Mouse (Mus musculus): ENCODE measurements around the gene S100pbp. TPM values are rescaled to one million over a fixed set of nuclear protein-coding genes. Genes with fewer than 3 reads are reported as not detected.

S100pbp gene
- polyA plus RNA-seq, 3 experiments from 2014 or later: 18.2 to 30.2 (median 23.3) TPM

DNA sequence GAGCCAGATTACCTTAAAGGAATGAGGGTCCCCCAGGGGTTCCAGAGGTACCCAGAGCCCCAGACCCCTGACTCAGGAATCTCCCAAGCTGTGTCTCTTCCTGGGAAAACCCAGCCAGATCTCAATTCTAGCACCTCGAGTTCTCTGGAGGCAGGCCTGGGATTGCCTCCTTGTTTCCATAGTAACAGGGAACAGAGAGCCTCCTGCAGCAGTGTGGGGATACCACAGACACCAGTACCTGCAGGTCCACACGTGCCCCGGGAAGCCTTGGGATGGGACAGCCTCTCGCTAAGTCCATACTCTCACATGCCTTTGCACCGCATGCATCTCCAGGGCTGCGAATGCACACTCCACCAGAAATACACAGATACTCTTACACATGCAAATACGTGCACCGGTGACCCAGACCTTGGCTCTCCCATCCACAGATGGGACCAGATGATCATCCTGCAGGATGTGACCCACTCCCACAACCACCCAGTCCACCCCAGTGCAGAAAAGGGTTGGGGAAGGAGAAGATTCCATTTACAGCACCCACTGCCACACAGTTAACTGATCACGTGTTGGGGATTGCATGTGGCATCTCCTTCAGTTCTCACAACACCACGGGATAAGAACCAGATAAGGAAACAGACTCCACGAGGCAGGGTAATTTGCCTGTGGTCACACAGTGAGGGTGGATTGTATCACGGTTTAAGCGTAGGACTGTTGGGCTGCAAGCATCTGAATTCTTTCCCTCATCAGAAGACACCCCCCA lies 60.8 kb downstream of the S100pbp start:
- no peak for ATAC-seq

DNA sequence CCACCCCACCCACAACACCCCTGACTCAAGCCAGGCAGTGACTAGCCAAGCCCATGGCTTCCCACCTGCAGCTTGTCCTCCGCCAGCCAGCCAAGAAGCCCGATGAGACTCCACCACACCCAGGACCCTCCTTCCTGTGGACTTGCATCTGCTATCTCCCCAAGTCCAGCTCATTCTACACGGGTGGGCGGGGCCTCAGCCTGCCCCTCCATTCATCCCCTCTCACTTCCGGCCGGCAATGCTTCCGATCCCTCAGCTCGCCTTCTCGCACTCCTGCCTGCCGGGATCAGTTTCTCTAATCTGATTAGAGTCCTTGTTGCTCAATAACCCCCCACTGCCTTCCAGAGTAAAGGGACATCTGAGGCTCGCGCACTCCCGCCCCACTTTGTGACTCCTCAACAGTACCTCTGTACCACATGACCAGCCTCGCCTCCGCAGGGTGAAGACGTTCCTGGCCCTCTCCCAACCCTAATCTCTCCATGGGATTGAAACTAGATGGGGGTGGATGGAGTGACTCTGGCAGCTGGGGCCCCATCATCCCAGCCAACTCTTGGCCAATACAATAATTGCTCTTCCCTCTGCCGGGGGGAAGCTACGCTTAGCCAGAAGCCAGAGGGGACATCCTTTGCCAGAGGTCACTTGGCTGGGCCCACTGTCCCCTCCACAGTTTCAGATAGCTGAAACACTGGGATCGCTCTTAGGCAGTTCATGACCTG lies 63.6 kb downstream of the S100pbp start:
- ATAC-seq: no peak

GRCm38 (mm10) chr4:129124652-129125146 lies 64.8 kb downstream of the S100pbp start:
- no peak for ATAC-seq

DNA sequence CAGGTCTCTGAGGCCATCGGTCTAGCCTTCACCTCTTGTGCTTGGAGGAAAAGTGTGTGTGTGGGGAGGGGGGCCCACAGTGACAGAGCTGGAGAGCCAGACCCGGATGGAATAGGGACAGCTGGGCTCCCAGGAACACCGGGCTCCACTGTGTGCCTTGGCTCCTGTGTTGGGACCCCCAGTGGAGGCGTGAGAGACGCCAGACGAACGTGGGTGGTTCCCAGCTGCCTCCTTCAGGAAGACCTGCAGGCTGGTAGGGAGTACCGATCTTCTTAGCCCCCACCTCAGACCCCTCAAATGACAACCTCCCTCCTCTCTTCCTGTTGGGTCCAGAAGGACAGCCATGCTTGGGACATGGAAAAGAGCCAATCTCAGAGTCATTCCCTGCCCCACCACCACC lies 66.8 kb downstream of the S100pbp start:
- ATAC-seq: no peak

- ATAC-seq: no peak
Observed at GRCm38 (mm10) chr4:129122107-129122506, 67.4 kb downstream of the S100pbp start.

GRCm38 (mm10) chr4:129121569-129122086 lies 67.9 kb downstream of the S100pbp start, which contains the start of gene Hpca:
Hpca (minus strand) TSS chr4:129122036.
- ATAC-seq: no peak

DNA sequence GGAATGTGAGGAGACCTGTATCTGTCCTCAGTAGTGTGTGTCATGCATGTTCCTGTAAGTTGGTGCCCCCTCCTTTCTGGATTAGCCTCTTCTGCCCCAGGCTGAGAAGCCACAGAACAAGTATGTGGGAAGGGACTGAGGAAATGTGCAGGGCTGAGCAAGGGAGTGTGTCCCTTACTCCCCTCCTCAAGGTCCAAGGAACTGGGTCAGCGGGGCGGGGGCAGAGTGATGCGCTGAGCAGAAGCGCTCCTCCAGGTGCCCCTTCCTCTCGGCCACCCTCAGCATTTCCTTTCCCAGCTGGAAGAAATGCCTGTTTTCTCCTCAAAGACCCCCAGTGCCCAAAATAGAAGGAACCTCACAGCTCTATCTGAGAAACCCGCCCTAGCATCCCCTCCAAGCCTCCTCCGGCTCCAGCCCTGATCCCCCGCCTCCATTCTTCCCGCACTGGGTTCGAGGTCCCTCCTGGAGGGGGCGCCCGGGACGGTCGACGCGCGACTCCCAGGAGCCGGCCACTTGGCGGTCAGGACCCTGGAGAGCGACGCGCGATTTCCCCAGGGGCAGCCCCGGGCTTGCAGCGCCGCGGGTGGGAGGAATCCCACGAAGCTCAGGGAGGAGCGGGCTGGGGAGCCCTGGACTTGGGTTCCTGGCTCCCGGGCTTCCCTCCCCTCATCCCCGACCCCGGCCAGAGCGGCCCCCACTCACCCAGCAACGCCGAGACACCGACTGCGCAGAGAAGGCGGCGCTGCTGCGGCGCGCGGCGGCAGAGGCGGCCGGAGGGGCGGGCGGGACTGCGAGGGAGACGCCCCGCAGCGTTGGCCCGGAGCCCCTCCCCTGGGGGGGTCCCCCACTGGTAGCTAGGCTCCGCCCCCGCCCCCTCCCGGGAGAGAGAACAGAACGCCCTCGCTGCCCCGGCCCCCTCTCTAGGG lies 68.7 kb downstream of the S100pbp start:
- ATAC-seq: peak; percentile 52

GRCm38 (mm10) chr4:129119708-129120107 lies 69.8 kb downstream of the S100pbp start:
- ATAC-seq: no peak

GRCm38 (mm10) chr4:129117720-129118510 lies 71.6 kb downstream of the S100pbp start:
- no peak for ATAC-seq

GRCm38 (mm10) chr4:129116703-129117102 lies 72.8 kb downstream of the S100pbp start:
- ATAC-seq: no peak

GRCm38 (mm10) chr4:129113083-129113988 lies 76.2 kb downstream of the S100pbp start:
- peak; percentile 14 for ATAC-seq

GRCm38 (mm10) chr4:129112231-129112630 lies 77.3 kb downstream of the S100pbp start:
- ATAC-seq: no peak

DNA sequence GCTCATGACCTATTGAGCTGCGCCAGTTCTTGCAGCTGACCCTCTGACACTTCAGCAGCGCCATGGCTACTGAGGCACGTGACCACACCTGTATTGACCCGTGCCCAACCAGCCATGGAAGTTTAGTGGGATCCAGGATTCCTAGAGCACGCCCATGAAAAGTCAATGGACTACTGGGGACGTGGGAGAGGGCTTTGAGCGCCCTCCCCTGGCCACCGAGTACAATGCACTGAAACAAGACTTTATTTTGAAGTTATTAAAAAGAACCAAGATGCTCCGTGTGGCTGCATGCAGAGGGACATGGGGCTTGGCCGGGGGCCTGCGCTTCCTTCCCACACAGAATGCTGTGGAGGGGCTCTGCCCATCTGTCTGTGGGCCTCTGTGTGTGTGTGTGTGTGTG lies 78.2 kb downstream of the S100pbp start:
- no peak for ATAC-seq

- ATAC-seq: no peak
Observed at GRCm38 (mm10) chr4:129110804-129111203, 78.7 kb downstream of the S100pbp start.

DNA sequence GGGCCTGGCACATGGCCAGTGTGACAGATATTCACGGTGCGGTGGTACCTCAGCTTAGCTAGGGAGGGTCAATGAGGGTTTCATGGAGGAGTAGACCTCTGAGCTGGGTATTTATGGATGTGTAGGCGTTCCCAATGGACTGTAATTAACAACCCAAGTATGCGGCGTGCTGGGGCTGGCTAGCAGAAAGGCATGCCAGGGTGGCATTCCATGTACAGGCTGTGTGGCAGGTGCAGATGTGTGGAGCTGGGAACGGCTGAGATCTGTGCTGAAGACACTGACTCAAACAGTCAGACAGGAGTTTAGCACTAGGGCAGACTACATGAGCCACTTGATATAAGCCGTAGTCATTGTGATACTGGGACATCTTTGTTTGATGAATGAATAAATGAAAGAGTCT lies 80.9 kb downstream of the S100pbp start:
- no peak for ATAC-seq

DNA sequence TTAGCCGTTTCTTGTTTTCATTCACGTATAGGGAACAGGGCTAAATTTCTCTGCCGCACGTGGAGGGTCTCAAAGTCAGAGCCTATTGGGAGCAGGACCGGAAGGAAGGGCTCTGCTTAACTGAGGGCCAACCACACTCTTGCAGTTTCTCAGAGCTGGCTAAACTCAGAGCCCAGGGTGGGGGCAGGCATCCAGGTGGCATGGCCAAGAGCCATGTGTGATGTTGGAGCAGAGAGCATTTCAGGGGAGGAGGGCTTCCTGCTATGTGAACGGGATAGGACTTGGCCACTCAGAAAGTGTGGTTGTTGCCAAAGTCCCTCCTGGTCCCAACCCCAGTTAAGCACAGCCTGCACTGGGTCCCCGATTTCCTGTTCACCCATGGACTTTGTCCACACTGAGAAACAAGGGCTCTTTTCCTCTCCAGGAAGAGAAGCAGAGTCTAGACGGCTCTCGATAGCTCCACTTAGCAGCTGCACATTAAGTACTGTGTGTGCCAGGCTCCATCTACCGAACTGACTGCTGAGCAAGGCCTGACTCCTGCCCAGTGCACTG lies 82.1 kb downstream of the S100pbp start:
- no peak for ATAC-seq

- ATAC-seq: no peak
Observed at GRCm38 (mm10) chr4:129106073-129106472, 83.5 kb downstream of the S100pbp start.

- ATAC-seq: no peak
Observed at GRCm38 (mm10) chr4:129105356-129105755, 84.2 kb downstream of the S100pbp start, which contains the start of gene Tmem54. Tmem54 (plus strand) TSS chr4:129105548.

DNA sequence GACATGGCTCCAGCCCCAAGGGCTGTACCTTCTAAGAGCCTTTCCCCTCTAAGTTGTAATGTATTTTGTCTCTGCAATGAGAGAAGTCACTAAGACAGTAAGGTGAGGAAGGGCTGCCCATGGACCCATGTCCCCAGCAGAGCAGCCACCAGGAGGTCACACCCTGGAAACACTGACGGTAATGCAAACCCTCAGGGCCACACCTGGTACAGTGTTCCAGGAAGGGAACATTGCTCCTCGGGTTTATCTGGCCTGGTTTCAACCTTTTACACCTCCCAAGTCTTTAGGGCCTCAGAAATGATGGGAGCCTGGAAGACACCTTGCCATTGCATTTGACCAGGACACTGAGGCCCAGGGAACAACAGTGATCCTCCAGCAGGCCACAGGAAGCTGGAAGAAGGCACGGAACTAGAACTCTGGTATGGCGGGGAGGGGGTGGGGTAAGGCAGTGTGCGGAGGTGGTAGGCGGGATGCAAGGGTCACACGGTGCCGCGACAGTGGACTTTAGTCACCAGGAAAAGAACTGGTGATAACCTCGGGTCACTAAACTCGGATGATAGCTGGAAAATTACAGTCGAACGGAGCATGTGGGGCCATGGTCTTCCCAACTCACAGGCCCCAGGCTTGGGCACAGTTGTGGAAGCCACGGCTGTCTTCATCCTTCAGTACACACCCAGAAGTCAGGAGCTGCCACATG lies 87.2 kb downstream of the S100pbp start:
- ATAC-seq: no peak

Data from inflammation-experienced regulatory T-cells, adult 6 months (primary cell).